Mouse (Mus musculus) embryonic facial prominence, embryonic 12.5 days (tissue): Measurements from ENCODE around the gene Zfp39. TPM values are rescaled to one million over a fixed set of nuclear protein-coding genes. Genes with fewer than 3 reads are reported as not detected.

Experiments
- ATAC-seq: fragments of 200-750 bp; cut with Nextera tagmentation; 2 replicates; pipeline ENCODE4 v1.8.0; 2017; ENCODE audit not compliant: insufficient number of reproducible peaks, insufficient read depth, low FRiP score, low TSS enrichment
- H3K27ac ChIP-seq: fragments of 300-500 bp; sonication (generic); 2 replicates; pipeline ENCODE4 v1.5.1; 2016; ENCODE audit warnings: mild to moderate bottlenecking
- H3K27me3 ChIP-seq: fragments of 300-500 bp; sonication (generic); 2 replicates; pipeline ENCODE4 v1.6.1; 2016; ENCODE audit warnings: mild to moderate bottlenecking, moderate library complexity
- H3K36me3 ChIP-seq: fragments of 300-500 bp; sonication (generic); 2 replicates; pipeline ENCODE4 v1.6.1; 2016; ENCODE audit warnings: mild to moderate bottlenecking
- H3K4me1 ChIP-seq: fragments of 300-500 bp; sonication (generic); 2 replicates; pipeline ENCODE4 v1.6.1; 2016
- H3K4me2 ChIP-seq: fragments of 300-500 bp; sonication (generic); replicated peaks from 2 replicates; pipeline ENCODE4 v1.6.1; 2016; ENCODE audit warnings: mild to moderate bottlenecking, moderate library complexity
- H3K4me3 ChIP-seq: fragments of 300-500 bp; sonication (generic); 2 replicates; pipeline ENCODE4 v1.5.1; 2016; ENCODE audit warnings: mild to moderate bottlenecking
- H3K9ac ChIP-seq: fragments of 300-500 bp; sonication (generic); 2 replicates; pipeline ENCODE4 v1.6.1; 2016; ENCODE audit warnings: mild to moderate bottlenecking, moderate library complexity
- H3K9me3 ChIP-seq: fragments of 300-500 bp; sonication (generic); 2 replicates; pipeline ENCODE4 v1.6.1; 2016; ENCODE audit warnings: mild to moderate bottlenecking, moderate library complexity
- WGBS: fragments of 180-500 bp; shearing (Covaris S2); methylation state at CpG from one replicate; pipeline ENCODE4 v1.1.7; 2016; 5-methylcytosine and 5-hydroxymethylcytosine counted together
- polyA plus RNA-seq: library from polyadenylated mRNA; unstranded; fragments of >200 nt; fragmentation: Nextera tagmentation; extraction: Ambion mirVana; gene quantifications from 2 replicates; pipeline ENCODE4 v1.2.1, GENCODE M21; 2016

Gene Zfp39
- polyA plus RNA-seq, 1 experiment from 2014 or later: 6.6 TPM

DNA sequence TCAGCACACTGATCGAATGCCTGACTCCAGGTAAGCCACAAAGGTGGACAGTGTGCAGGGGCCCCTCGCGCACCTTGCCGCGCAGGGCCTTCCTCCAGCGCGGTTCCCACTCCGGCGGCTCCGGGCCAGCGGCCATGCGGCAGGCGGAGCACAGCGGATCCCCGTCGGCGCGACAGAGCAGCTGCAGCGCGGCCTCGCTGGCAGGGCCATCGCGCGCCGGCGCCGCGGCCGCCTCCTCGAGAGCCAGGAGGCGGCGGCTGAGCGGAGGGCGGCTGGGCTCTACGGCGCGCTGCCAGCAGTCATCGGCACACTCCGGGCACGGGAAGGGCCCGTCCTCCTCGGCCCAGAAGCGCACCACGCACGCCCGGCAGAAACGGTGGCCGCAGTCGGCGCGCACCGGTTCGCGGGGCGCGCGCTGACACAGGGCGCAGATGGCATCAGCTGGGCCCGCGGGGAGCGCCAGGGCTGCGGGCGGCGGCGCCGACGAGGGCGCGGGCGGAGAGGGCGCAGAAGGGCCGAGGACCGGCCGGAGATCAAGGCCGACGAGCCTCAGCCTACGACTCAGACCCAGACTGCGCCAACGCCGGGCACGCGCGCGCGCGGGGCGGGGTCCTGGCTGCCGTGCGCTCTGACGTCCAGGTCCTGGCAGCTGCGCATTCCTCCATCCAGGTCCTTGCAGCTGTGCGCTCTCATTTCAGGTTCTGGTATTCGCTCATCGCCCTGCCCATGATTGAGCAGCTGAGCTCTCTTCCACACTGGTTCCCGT is 34.5 kb upstream of the Zfp39 start, which contains the start of gene Rnf187:
TSS of gene Rnf187 (minus strand) at position 595 of the 766 bp plus-strand sequence.
- H3K4me3 ChIP-seq: peak within 1 kb of the TSS; percentile 95
- H3K4me1 ChIP-seq: peaks cover 13% of the 10 kb centered on the region
- WGBS: under 1% methylated on average over 86 of the region's 95 CpGs
- no peaks in the 10 kb centered on the region for H3K9me3 ChIP-seq
- H3K9ac ChIP-seq: peak within 1 kb of the TSS; percentile 99
- H3K27me3 ChIP-seq: no peaks in the 10 kb centered on the region
- peak; percentile 97 for ATAC-seq
- peaks cover 30% of the 10 kb centered on the region for H3K36me3 ChIP-seq
- peak within 1 kb of the TSS; percentile 92 for H3K4me2 ChIP-seq
- peak within 1 kb of the TSS; percentile 90 for H3K27ac ChIP-seq

DNA sequence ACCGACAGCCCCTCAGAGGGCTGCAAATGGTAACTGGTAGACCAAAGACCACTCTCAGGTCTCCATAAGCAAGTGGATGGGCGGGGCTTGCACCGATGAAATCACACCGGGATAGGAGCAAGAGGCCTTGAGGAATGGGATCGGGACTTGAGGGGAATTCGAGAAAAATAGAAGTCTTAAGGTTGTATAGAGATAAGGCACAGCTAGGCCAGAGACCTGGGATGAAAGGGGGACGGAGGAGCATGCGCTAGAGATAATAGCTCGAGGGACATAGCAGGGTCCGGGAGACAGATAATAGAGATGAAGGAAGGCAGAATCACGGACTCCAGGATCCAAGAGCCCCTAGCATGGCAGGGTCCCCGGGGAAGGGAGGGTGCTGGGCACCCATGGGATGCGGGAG is 33.9 kb upstream of the Zfp39 start:
- H3K36me3 ChIP-seq: peaks cover 36% of the 10 kb centered on the region
- no peaks in the 10 kb centered on the region for H3K9me3 ChIP-seq
- H3K4me3 ChIP-seq: peak overlapping the region; percentile 95
- H3K27me3 ChIP-seq: no peaks in the 10 kb centered on the region
- no peak for ATAC-seq
- peaks cover 13% of the 10 kb centered on the region for H3K4me1 ChIP-seq
- peak overlapping the region; percentile 92 for H3K4me2 ChIP-seq
- 2% methylated on average over 13 of the region's 13 CpGs for WGBS
- H3K27ac ChIP-seq: peak overlapping the region; percentile 90
- H3K9ac ChIP-seq: peak overlapping the region; percentile 99

DNA sequence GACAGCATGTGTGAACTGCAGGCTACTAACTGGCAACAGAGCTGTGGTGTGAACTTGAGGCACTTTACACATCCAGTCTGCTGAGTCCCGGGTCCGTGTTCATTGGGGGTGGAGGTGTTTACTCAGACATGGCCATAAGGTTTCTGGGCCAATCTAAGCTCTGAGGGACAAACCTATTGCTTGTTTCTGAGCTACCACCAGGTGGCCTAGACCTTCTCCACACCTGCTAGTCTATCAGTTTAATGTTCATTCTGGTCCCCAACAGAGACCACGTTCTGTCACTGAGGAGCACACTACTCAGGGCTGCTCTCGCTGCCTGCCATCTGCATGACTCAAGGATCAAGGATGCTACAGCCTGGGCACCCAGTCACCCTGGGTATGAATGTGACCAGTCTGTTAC is 27.6 kb upstream of the Zfp39 start:
- Histone ChIP-seq H3K27ac (no peak overlapping the region), H3K27me3 (no peaks in the 10 kb centered on the region), H3K9ac (no peak overlapping the region), H3K4me1 (peaks cover 6% of the 10 kb centered on the region; the same call in 1 of the 2 replicates), H3K9me3 (no peaks in the 10 kb centered on the region), H3K4me3 (no peak overlapping the region), H3K4me2 (no peak overlapping the region), H3K36me3 (peaks cover 54% of the 10 kb centered on the region)
- 87% methylated on average over 4 of the region's 4 CpGs for WGBS
- ATAC-seq: no peak

DNA sequence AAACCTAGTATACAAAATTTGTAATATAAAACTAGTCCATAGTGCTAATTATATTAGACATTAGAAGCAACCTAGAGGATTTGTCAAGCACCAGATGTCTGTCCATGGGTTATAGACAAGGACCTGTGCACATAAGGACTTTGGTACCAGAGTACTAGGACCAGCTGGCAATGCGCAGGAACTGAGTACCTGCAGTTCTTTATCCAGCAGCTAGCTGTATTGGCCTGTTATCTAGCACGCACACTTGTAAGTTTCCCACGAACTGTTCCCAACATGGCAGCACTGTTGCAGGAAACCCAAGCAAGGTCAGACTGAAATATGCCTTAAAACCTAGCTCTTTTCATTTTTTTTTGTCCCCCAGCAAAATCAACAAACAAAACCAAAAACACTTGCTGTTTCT is 26.2 kb upstream of the Zfp39 start:
- 89% methylated on average over 3 of the region's 3 CpGs for WGBS
- H3K4me1 ChIP-seq: 0 out of 2 replicates have a peak, but pooled peaks cover 5% of the 10 kb centered on the region
- H3K9me3 ChIP-seq: no peaks in the 10 kb centered on the region
- no peak overlapping the region for H3K4me3 ChIP-seq
- H3K4me2 ChIP-seq: no peak overlapping the region
- H3K27me3 ChIP-seq: no peaks in the 10 kb centered on the region
- H3K27ac ChIP-seq: no peak overlapping the region
- H3K36me3 ChIP-seq: peaks cover 42% of the 10 kb centered on the region
- H3K9ac ChIP-seq: no peak overlapping the region
- ATAC-seq: no peak

DNA sequence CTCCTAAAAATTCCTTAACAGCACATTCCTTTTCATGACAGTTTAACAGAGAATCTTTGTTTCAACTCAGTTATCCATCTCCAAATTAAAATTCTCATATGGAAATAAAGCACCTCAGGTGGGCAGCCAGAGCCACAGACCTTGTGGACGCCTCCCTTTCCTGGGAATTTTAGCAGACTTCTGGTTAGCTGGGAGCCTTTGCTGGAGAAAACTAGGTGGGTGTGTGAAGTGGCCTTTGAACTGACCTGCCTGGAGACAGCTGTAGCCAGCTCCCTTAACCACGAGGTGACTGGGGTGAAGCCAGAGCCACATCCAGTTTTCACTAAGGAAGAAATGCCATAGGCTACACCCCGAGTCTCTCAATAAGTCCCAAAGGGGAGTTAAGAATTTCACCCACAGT is 25.6 kb upstream of the Zfp39 start:
- no peaks in the 10 kb centered on the region for H3K9me3 ChIP-seq
- H3K27ac ChIP-seq: no peak overlapping the region
- H3K9ac ChIP-seq: no peak overlapping the region
- peaks cover 39% of the 10 kb centered on the region for H3K36me3 ChIP-seq
- WGBS: 55% methylated on average over 3 of the region's 3 CpGs
- H3K4me2 ChIP-seq: no peak overlapping the region
- no peak overlapping the region for H3K4me3 ChIP-seq
- no peak for ATAC-seq
- H3K27me3 ChIP-seq: no peaks in the 10 kb centered on the region
- H3K4me1 ChIP-seq: 0 out of 2 replicates have a peak, but pooled peaks cover 5% of the 10 kb centered on the region

DNA sequence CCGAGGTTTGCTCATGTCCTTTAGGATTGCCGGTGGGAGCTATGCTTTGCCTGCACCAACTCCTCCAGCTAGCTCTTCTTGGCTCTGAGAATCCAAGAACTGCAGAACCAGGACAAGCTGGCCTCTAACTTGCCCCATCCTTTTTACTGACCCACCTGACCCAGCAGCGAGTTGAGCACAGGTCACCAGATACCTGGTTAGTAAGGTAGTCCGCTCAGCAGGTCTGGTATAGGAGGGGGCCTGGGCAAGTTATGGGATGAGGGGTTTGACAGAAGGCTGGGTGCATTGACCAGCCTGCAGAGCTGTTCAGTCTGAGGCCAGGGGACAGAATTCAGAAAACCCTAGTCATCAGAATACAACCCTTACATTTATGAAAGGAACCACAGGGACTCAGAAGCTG is 25.0 kb upstream of the Zfp39 start:
- peaks cover 33% of the 10 kb centered on the region for H3K36me3 ChIP-seq
- H3K9me3 ChIP-seq: no peaks in the 10 kb centered on the region
- no peak overlapping the region for H3K4me2 ChIP-seq
- H3K27me3 ChIP-seq: no peaks in the 10 kb centered on the region
- no peak overlapping the region for H3K4me3 ChIP-seq
- no peak overlapping the region for H3K9ac ChIP-seq
- 86% methylated on average over 4 of the region's 4 CpGs for WGBS
- no peak for ATAC-seq
- no peak overlapping the region for H3K27ac ChIP-seq
- H3K4me1 ChIP-seq: 0 out of 2 replicates have a peak, but pooled peaks cover 5% of the 10 kb centered on the region

DNA sequence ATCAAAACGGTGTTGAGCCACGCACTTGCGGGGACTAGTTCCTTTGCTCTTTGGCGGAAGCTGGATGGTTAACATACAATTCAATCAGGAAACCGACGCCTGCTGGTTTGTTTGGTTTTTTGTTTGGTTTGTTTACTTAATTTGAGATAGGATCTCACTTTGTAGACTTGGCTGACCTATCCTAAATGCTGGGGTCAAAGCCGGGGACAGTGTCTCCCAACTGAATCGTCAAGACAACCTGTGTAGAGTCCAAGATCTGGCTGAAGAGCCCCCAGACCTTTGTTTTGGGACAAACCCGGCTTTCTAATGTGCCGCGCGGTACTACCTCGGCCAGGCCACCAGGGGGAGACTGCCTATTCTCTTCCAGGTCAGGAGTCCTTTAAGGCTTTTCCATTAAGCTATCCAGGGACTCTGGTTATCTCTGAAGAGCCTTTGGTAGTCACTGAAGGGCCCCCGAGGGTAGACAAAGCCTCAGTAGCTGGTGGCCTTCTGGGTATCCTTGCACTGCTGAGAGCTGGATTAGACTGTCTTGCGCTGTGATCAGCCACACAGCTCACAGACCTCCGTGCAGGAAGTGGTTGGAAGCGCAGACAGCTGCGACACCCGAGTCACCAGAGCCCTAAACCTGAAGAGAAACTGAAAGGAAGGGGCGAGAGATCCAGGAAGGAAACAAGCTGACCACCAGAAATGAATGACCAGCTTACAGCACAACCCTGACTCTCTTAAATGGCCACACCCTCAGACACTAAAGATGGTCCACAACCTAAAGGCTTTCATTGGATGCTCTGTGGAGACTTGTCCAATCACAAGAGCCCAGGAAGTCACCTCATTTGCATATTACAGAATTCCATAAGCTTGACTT is 24.0 kb upstream of the Zfp39 start:
- Histone ChIP-seq H3K4me1 (0 out of 2 replicates have a peak, but pooled peaks cover 5% of the 10 kb centered on the region), H3K4me2 (peak overlapping the region; percentile 30), H3K4me3 (no peak overlapping the region), H3K27me3 (no peaks in the 10 kb centered on the region), H3K9ac (no peak overlapping the region), H3K27ac (0 out of 2 replicates have a peak overlapping the region, but pooled peaks have one; percentile 17), H3K36me3 (peaks cover 22% of the 10 kb centered on the region), H3K9me3 (no peaks in the 10 kb centered on the region)
- 33% methylated on average over 20 of the region's 20 CpGs for WGBS
- no peak for ATAC-seq

DNA sequence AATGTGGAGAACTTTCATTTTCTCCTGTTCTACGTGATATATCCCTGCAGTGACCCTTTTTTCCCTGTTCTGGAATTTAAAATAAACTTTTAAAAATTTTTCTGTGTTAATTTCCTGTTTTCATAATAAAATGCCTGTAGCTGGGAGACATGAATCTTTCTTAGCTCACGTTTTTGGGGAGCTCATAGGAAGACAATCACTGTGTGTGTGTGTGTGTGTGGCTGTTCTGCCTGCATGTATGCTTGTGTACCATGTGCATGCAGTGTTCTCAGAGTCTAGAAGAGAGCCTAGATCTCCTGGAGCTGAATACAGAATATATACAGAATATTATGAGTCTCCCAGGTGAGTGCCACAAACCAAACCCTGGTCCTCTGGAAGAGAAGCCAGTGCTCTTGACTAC is 23.0 kb upstream of the Zfp39 start:
- Histone ChIP-seq H3K4me3 (no peak overlapping the region), H3K4me2 (no peak overlapping the region), H3K4me1 (0 out of 2 replicates have a peak, but pooled peaks cover 5% of the 10 kb centered on the region), H3K36me3 (peaks cover 13% of the 10 kb centered on the region), H3K9me3 (no peaks in the 10 kb centered on the region), H3K27ac (no peak overlapping the region), H3K27me3 (no peaks in the 10 kb centered on the region), H3K9ac (no peak overlapping the region)
- 59% methylated on average over 2 of the region's 2 CpGs for WGBS
- ATAC-seq: no peak

DNA sequence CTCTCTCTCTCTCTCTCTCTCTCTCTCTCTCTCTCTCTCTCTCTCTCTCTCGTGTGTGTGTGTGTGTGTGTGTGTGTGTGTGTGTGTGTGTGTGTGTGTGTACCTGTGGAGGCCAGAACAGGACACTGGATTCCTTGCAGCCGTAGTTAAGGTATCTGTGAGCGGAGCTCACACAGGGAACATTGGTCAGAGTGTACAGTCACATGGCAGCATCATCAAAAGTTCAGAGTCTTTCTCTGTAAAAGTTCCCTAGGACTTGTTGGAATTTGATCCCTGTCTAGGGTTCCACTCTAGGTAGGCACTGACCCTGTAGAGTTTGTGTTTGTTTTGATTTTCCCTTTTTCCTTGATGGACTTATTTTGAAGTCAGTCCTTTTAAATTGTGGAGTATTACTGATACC is 22.6 kb upstream of the Zfp39 start:
- no peak overlapping the region for H3K27ac ChIP-seq
- H3K36me3 ChIP-seq: peaks cover 9% of the 10 kb centered on the region
- no peak overlapping the region for H3K9ac ChIP-seq
- H3K4me1 ChIP-seq: 0 out of 2 replicates have a peak, but pooled peaks cover 5% of the 10 kb centered on the region
- no peaks in the 10 kb centered on the region for H3K9me3 ChIP-seq
- no peaks in the 10 kb centered on the region for H3K27me3 ChIP-seq
- no peak overlapping the region for H3K4me3 ChIP-seq
- WGBS: 57% methylated on average over 2 of the region's 3 CpGs
- ATAC-seq: no peak
- H3K4me2 ChIP-seq: no peak overlapping the region

DNA sequence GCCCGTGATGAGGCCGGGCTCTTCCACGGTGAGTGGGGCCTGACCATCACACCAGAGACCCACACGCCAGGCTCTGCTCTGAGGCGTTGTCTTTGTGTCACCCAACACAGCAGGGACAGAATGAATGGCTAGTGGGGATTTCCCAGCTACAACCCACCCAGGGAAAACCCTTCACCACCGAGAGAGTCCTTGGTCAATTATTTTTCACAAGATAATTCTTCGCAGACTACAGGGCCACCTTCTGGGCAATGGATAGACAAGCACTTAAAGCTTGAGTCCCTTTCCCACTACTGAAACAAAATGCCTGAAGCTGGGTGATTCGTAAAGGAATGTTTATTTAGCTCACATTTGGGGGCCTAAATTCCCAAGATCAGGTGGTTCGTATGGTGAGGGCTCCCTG is 18.4 kb upstream of the Zfp39 start:
- Histone ChIP-seq H3K36me3 (no peaks in the 10 kb centered on the region), H3K9me3 (no peaks in the 10 kb centered on the region), H3K27me3 (no peaks in the 10 kb centered on the region), H3K4me2 (no peak overlapping the region), H3K27ac (no peak overlapping the region), H3K4me1 (no peaks in the 10 kb centered on the region), H3K4me3 (no peak overlapping the region), H3K9ac (no peak overlapping the region)
- 83% methylated on average over 9 of the region's 9 CpGs for WGBS
- ATAC-seq: no peak

DNA sequence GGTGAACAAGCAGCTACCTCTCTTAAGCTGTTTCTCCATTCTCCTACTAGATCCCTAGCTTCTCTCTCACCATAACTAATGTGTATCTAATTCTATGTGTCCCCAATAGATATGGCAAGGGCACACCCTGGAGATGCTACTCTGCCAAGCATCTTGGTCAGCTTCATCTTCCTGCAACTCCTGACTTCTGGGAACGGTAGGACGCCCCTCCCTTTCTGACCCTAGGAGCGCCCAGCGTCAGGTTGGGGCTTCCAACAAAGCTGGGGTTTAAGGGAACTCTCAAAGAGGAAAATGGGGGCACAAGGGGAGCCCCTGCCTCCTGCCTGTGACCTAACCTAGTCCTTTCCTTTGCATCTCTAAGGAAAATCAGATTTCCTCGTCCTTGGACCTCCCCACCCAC is 14.7 kb upstream of the Zfp39 start:
- H3K4me3 ChIP-seq: no peak overlapping the region
- no peaks in the 10 kb centered on the region for H3K9me3 ChIP-seq
- H3K4me2 ChIP-seq: no peak overlapping the region
- H3K9ac ChIP-seq: no peak overlapping the region
- no peak for ATAC-seq
- H3K36me3 ChIP-seq: no peaks in the 10 kb centered on the region
- H3K4me1 ChIP-seq: no peaks in the 10 kb centered on the region
- H3K27me3 ChIP-seq: no peaks in the 10 kb centered on the region
- 71% methylated on average over 5 of the region's 5 CpGs for WGBS
- no peak overlapping the region for H3K27ac ChIP-seq
